Mouse (Mus musculus): Measurements from ENCODE around the gene Ifit1. TPM values are rescaled to one million over a fixed set of nuclear protein-coding genes. Genes with fewer than 3 reads are reported as not detected.
A peak's percentile ranks its signal among the peaks of the same experiment; 100 is the strongest.

The Ifit1 gene
- polyA plus RNA-seq, 1 experiment, result 2.0 TPM

DNA sequence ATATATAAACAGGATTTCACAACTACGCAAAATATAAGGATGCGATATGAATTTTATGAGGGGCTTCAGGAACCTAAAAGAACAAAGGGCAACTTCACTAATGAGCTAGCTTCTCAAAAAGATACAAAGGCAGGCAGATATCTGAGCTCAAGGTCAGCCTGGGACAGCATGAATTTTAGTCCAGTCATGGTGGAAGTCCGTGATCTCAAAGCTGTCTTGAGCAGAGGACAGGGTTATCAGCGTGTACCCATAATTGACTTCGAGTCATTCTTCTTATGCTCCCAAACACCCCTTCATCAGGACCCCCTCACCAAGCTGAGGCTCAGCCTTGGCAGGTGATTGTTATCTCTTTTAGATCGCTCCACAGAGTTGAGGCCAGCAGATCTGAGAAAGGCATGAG, 10.3 kb downstream of the Ifit1 start:
- WGBS, result 87% methylated on average over 6 of the region's 6 CpGs

DNA sequence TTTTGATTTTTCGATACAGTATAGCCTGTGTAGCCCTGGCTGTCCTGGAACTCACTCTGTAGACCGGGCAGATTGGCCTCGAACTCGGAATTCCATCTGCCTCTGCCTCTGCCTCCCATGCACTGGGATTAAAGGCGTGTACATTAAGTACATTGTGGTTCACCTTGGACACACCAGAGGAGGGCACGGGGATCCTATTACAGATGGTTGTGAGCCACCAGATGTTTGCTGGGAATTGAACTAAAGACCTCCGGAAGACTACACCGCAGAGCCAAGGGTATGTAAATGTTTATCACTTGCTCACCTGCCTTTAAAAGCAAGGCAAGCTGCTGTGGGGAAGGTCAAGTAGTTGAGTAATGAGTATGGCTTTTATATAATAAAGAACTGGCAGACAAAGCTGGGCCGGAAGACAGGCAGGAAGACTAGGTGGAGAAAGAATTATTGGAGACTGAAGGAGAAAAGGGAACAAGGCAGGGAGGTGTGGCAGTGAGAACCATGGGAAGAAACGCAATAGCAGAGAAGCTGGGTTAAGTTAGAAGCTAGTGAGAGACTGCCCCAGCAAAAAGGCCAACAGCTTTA, 14.6 kb downstream of the Ifit1 start:
- Histone ChIP-seq H3K27me3 (ENCODE audit: control insufficient read depth, insufficient read depth, low read length) (no peaks in the 10 kb centered on the region), H3K4me1 (ENCODE audit: control insufficient read depth, insufficient read depth, insufficient read length) (no peaks in the 10 kb centered on the region), H3K4me3 (ENCODE audit: extremely low read depth, insufficient read depth, insufficient read length) (no peak overlapping the region), H3K27ac (ENCODE audit: insufficient read depth, low read length) (no peak overlapping the region), H3K36me3 (ENCODE audit: control insufficient read depth, insufficient read depth, low read length) (no peaks in the 10 kb centered on the region)
- WGBS, result 92% methylated on average over 10 of the region's 10 CpGs
- DNase-seq (ENCODE audit: low read depth in 1 of 2, low spot score in 2 of 2), result no peak
- TF ChIP-seq POLR2A (IDR thresholded peaks at IDR 0.05; ENCODE audit: low read depth, low read length) (no peak), CTCF (IDR thresholded peaks at IDR 0.05; ENCODE audit: extremely low read depth, insufficient read depth, insufficient read length, insufficient replicate concordance) (no peak)

More for the DNA sequence above, 10.3 kb downstream of the Ifit1 start:
- Histone ChIP-seq H3K4me3 (ENCODE audit: extremely low read depth, insufficient read depth, insufficient read length) (no peak overlapping the region), H3K36me3 (ENCODE audit: control insufficient read depth, insufficient read depth, low read length) (no peaks in the 10 kb centered on the region), H3K27ac (ENCODE audit: insufficient read depth, low read length) (no peak overlapping the region), H3K27me3 (ENCODE audit: control insufficient read depth, insufficient read depth, low read length) (no peaks in the 10 kb centered on the region), H3K4me1 (ENCODE audit: control insufficient read depth, insufficient read depth, insufficient read length) (no peaks in the 10 kb centered on the region)
- TF ChIP-seq POLR2A (IDR thresholded peaks at IDR 0.05; ENCODE audit: low read depth, low read length), result no peak
- no peak for TF ChIP-seq CTCF (IDR thresholded peaks at IDR 0.05; ENCODE audit: extremely low read depth, insufficient read depth, insufficient read length, insufficient replicate concordance)
- DNase-seq (ENCODE audit: low read depth in 1 of 2, low spot score in 2 of 2), result no peak

DNA sequence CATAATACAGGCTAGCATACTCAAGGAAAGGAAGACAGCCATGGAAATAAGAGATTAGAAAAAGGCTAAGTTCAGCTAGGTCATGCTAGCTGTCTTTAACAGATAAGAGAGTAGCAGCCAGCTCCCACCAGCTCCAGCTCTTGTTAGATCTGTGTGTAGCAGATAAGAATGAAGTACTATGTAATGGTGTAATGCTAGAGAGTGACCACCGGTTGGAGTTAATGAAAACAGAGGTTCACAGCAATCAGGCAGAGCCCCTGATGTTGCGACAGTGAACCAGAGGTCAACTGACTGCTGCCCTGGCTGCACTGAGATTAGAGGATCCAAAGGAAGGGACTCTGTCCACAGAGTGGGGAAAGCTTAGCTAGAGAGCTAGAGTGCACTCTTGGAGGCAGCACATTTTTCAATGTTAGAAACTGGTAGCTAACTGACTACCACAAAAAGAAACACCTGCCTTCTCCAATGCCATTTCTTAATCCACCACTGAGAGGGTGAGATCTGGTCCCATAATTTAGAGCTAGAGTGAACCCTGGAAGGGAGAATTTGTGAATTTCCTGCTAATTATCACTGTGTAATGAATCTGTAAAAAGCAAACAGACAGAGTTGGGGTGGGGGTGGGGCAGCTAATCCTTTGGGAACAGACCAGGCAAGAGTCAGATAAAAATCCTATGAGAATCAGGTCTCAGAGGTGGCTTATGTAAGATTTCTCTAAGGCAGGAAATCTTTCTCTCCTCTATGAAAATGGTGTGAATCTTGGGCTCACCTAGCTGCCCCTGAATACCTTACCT, 16.0 kb downstream of the Ifit1 start:
- H3K4me1 ChIP-seq (ENCODE audit: control insufficient read depth, insufficient read depth, insufficient read length), result no peaks in the 10 kb centered on the region
- H3K4me3 ChIP-seq (ENCODE audit: extremely low read depth, insufficient read depth, insufficient read length), result no peak overlapping the region
- TF ChIP-seq CTCF (IDR thresholded peaks at IDR 0.05; ENCODE audit: extremely low read depth, insufficient read depth, insufficient read length, insufficient replicate concordance), result no peak
- no peak for TF ChIP-seq POLR2A (IDR thresholded peaks at IDR 0.05; ENCODE audit: low read depth, low read length)
- H3K27ac ChIP-seq (ENCODE audit: insufficient read depth, low read length), result peak overlapping the region; percentile 11; the same call in 1 of the 2 replicates
- no peaks in the 10 kb centered on the region for H3K36me3 ChIP-seq (ENCODE audit: control insufficient read depth, insufficient read depth, low read length)
- DNase-seq (ENCODE audit: low read depth in 1 of 2, low spot score in 2 of 2), result no peak
- whole genome bisulfite sequencing, result 49% methylated on average over 2 of the region's 2 CpGs
- H3K27me3 ChIP-seq (ENCODE audit: control insufficient read depth, insufficient read depth, low read length), result no peaks in the 10 kb centered on the region

DNA sequence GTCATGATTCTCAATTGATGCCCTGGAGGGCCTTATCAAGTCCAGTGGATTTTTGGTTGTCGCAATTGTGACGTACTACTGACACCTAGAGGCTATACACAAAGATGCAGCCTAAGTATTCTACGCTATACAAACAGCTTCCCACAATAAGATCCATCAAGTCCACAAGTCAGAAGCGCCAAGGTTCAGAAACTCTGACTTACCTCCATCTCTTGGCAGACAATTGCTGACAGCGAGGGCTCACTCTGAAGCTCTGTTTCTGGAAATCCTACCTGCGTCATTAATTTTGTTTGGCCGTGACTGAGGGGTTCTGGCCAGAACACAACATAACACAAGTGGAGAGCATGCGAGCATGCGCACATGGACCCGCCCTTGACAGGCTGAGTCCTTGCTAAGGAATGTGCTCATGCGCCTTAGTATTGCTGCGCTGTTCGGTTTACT, 21.4 kb downstream of the Ifit1 start:
- Histone ChIP-seq H3K27me3 (ENCODE audit: control insufficient read depth, insufficient read depth, low read length) (no peaks in the 10 kb centered on the region), H3K4me1 (ENCODE audit: control insufficient read depth, insufficient read depth, insufficient read length) (no peaks in the 10 kb centered on the region; the same call in 1 of the 2 replicates), H3K4me3 (ENCODE audit: extremely low read depth, insufficient read depth, insufficient read length) (peak overlapping the region; percentile 19; the same call in 1 of the 2 replicates), H3K36me3 (ENCODE audit: control insufficient read depth, insufficient read depth, low read length) (no peaks in the 10 kb centered on the region), H3K27ac (ENCODE audit: insufficient read depth, low read length) (no peak overlapping the region)
- TF ChIP-seq CTCF (IDR thresholded peaks at IDR 0.05; ENCODE audit: extremely low read depth, insufficient read depth, insufficient read length, insufficient replicate concordance) (peak; percentile 32; the same call in 1 of the 2 replicates), POLR2A (IDR thresholded peaks at IDR 0.05; ENCODE audit: low read depth, low read length) (no peak)
- 12% methylated on average over 13 of the region's 13 CpGs for WGBS
- peak in 1 of 2 experiments; percentile 48 for DNase-seq (ENCODE audit: low read depth in 1 of 2, low spot score in 2 of 2)

DNA sequence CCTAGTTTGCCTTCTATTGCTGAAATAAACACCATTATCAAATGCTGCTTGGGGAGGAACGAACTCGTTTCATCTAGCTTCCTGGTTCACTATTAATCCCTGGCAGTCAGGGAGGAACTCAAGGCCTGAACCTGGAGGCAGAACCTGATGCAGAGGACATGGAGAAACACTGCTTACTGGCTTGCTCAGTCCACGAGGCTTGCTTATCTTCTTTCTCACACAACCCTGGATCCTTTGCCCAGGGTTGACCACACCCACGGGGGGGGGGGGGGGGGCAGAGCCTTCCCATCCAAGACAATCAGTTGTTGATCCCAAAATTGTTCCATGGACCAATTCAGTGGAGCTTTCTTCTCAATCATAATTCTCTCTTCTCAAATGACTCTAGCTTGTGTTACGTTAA, 22.1 kb downstream of the Ifit1 start:
- Histone ChIP-seq H3K27ac (ENCODE audit: insufficient read depth, low read length) (no peak overlapping the region), H3K4me3 (ENCODE audit: extremely low read depth, insufficient read depth, insufficient read length) (no peak overlapping the region), H3K4me1 (ENCODE audit: control insufficient read depth, insufficient read depth, insufficient read length) (no peaks in the 10 kb centered on the region; the same call in 1 of the 2 replicates), H3K27me3 (ENCODE audit: control insufficient read depth, insufficient read depth, low read length) (no peaks in the 10 kb centered on the region), H3K36me3 (ENCODE audit: control insufficient read depth, insufficient read depth, low read length) (no peaks in the 10 kb centered on the region)
- TF ChIP-seq POLR2A (IDR thresholded peaks at IDR 0.05; ENCODE audit: low read depth, low read length), result no peak
- TF ChIP-seq CTCF (IDR thresholded peaks at IDR 0.05; ENCODE audit: extremely low read depth, insufficient read depth, insufficient read length, insufficient replicate concordance), result no peak
- DNase-seq (ENCODE audit: low read depth in 1 of 2, low spot score in 2 of 2), result no peak
- 37% methylated on average over 5 of the region's 5 CpGs for WGBS

DNA sequence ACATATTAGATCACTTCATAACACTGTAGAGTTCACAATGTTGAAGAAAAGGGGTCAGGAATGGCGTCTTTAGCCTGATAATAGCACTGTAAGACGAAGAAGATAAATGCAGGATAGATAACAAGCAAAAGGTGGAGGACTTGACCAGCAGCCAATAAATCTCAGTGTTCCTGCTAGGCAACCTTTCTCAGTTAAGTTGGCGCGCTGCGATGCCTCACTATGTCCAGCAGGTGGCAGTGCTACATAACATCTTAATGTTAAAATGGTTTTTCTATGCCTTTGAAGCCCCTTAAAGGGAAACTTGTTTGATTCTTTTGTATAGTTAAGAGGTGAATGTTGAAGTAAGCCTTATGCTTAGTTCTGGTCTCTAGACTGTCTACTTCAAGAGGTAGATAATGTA, 25.5 kb downstream of the Ifit1 start:
- Histone ChIP-seq H3K4me1 (ENCODE audit: control insufficient read depth, insufficient read depth, insufficient read length) (no peaks in the 10 kb centered on the region; the same call in 1 of the 2 replicates), H3K27me3 (ENCODE audit: control insufficient read depth, insufficient read depth, low read length) (no peaks in the 10 kb centered on the region), H3K4me3 (ENCODE audit: extremely low read depth, insufficient read depth, insufficient read length) (no peak overlapping the region), H3K36me3 (ENCODE audit: control insufficient read depth, insufficient read depth, low read length) (no peaks in the 10 kb centered on the region), H3K27ac (ENCODE audit: insufficient read depth, low read length) (no peak overlapping the region)
- WGBS, result under 1% methylated on average over 5 of the region's 5 CpGs
- peak; percentile 26 to 48 for DNase-seq (ENCODE audit: low read depth in 1 of 2, low spot score in 2 of 2)
- TF ChIP-seq CTCF (IDR thresholded peaks at IDR 0.05; ENCODE audit: extremely low read depth, insufficient read depth, insufficient read length, insufficient replicate concordance), result peak; percentile 77; the same call in 1 of the 2 replicates
- no peak for TF ChIP-seq POLR2A (IDR thresholded peaks at IDR 0.05; ENCODE audit: low read depth, low read length)

Data from spleen, adult 2 months (tissue).